Mouse (Mus musculus): ENCODE measurements around the gene Dctd. TPM values are rescaled to one million over a fixed set of nuclear protein-coding genes. Genes with fewer than 3 reads are reported as not detected.

The Dctd gene
- polyA plus RNA-seq, 1 experiment, result 2.7 TPM

DNA sequence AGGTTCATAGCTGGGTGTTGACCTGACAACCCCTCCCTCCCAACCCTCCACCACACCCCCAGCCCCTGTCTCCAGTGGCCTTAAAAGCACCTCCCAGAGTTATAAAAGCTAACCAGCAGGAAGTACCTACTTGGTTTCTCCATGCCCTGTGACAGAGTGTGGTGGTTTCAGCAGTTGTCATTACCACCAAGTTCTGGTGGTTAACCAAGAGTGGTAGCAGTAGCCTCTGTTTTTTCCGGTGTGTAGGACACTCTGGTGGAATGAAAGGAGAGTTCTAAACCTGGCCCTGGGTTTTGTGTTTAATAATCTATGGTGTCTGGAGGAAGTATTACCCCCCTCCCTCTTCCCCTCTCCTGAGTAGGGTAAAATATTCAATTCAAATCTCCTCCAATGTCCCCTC, 24.1 kb downstream of the Dctd start:
- no peak overlapping the region for H3K27ac ChIP-seq (ENCODE audit: control insufficient read depth, insufficient read depth, low read depth, low read length)
- TF ChIP-seq CTCF (IDR thresholded peaks at IDR 0.05; ENCODE audit: control insufficient read depth, insufficient read depth, insufficient replicate concordance, low read depth, low read length) (no peak), POLR2A (IDR thresholded peaks at IDR 0.05; ENCODE audit: control insufficient read depth, low read depth, low read length) (no peak)
- H3K36me3 ChIP-seq (ENCODE audit: control insufficient read depth, insufficient read depth, low read length), result no peaks in the 10 kb centered on the region
- no peaks in the 10 kb centered on the region for H3K4me1 ChIP-seq (ENCODE audit: control insufficient read depth, insufficient read depth, low read length)
- no peaks in the 10 kb centered on the region for H3K27me3 ChIP-seq (ENCODE audit: control insufficient read depth, insufficient read depth, low read length)
- no peak overlapping the region for H3K4me3 ChIP-seq (ENCODE audit: control insufficient read depth, low read depth, low read length)

DNA sequence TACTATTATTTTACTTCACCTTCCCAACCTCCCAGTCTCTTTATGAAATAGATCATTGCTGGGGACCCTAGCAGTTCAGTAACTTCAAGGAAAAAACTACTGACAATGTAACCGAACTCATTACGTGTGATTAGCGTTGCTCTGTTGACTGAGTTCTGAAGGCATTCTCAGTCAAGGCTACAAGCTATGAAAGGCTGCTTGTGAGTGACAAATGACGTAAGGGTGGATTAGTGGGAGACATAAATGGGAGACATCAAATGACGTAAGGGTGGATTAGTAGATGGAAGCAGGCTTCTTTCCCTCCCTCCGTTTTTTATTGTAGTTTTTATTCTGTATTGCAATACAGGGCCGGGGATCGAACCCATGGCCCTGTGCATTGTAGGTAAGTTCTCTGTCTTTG, 26.0 kb downstream of the Dctd start:
- no peak overlapping the region for H3K4me3 ChIP-seq (ENCODE audit: control insufficient read depth, low read depth, low read length)
- H3K27me3 ChIP-seq (ENCODE audit: control insufficient read depth, insufficient read depth, low read length), result no peaks in the 10 kb centered on the region
- H3K4me1 ChIP-seq (ENCODE audit: control insufficient read depth, insufficient read depth, low read length), result no peaks in the 10 kb centered on the region
- TF ChIP-seq CTCF (IDR thresholded peaks at IDR 0.05; ENCODE audit: control insufficient read depth, insufficient read depth, insufficient replicate concordance, low read depth, low read length), result no peak
- TF ChIP-seq POLR2A (IDR thresholded peaks at IDR 0.05; ENCODE audit: control insufficient read depth, low read depth, low read length), result no peak
- H3K36me3 ChIP-seq (ENCODE audit: control insufficient read depth, insufficient read depth, low read length), result no peaks in the 10 kb centered on the region
- no peak overlapping the region for H3K27ac ChIP-seq (ENCODE audit: control insufficient read depth, insufficient read depth, low read depth, low read length)

DNA sequence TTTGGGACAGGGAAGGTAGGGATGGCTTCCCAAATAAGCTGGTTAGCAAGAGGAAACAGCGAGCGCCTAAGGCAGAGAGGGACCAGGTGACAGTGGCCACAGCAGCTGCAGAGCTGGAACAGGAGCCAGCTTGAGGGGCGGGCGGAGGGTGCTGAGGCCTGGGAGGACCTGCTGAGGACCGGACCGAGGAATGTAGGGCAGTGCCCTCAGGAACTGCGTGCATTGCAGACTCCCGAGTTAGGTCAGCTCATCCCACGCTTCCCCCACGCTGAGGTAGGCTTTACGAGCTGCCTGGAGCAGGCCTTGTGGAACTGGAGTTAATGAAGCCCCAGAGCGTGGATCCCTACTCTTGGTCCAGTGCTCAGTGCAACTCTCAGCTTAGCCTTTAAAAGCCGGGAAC, 28.1 kb downstream of the Dctd start:
- Histone ChIP-seq H3K4me1 (ENCODE audit: control insufficient read depth, insufficient read depth, low read length) (no peaks in the 10 kb centered on the region), H3K36me3 (ENCODE audit: control insufficient read depth, insufficient read depth, low read length) (no peaks in the 10 kb centered on the region), H3K4me3 (ENCODE audit: control insufficient read depth, low read depth, low read length) (no peak overlapping the region), H3K27me3 (ENCODE audit: control insufficient read depth, insufficient read depth, low read length) (no peaks in the 10 kb centered on the region), H3K27ac (ENCODE audit: control insufficient read depth, insufficient read depth, low read depth, low read length) (no peak overlapping the region)
- TF ChIP-seq CTCF (IDR thresholded peaks at IDR 0.05; ENCODE audit: control insufficient read depth, insufficient read depth, insufficient replicate concordance, low read depth, low read length), result no peak
- no peak for TF ChIP-seq POLR2A (IDR thresholded peaks at IDR 0.05; ENCODE audit: control insufficient read depth, low read depth, low read length)

DNA sequence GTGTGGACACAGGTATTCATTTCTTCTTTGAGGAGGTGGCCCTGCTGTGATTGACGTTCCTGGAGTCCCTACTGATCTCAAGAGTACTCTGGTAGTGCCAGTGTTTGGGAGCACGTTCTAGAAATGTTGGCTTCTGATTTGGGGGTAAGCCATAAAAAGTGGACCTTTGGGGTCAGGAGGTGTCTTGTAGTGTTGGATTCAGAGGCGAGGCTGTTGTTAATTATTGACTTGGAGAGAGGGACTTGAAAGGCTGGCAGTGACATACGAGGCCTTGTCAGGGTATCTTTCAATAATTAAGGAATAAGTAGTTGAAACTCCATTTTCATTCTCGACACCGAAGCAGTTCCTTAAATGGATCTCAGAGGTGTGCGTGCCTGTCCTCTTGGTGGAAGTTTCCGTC, 31.4 kb downstream of the Dctd start:
- H3K27me3 ChIP-seq (ENCODE audit: control insufficient read depth, insufficient read depth, low read length), result no peaks in the 10 kb centered on the region
- no peak overlapping the region for H3K4me3 ChIP-seq (ENCODE audit: control insufficient read depth, low read depth, low read length)
- no peaks in the 10 kb centered on the region; the same call in 1 of the 2 replicates for H3K4me1 ChIP-seq (ENCODE audit: control insufficient read depth, insufficient read depth, low read length)
- H3K36me3 ChIP-seq (ENCODE audit: control insufficient read depth, insufficient read depth, low read length), result no peaks in the 10 kb centered on the region
- TF ChIP-seq POLR2A (IDR thresholded peaks at IDR 0.05; ENCODE audit: control insufficient read depth, low read depth, low read length) (no peak), CTCF (IDR thresholded peaks at IDR 0.05; ENCODE audit: control insufficient read depth, insufficient read depth, insufficient replicate concordance, low read depth, low read length) (no peak)
- H3K27ac ChIP-seq (ENCODE audit: control insufficient read depth, insufficient read depth, low read depth, low read length), result no peak overlapping the region

DNA sequence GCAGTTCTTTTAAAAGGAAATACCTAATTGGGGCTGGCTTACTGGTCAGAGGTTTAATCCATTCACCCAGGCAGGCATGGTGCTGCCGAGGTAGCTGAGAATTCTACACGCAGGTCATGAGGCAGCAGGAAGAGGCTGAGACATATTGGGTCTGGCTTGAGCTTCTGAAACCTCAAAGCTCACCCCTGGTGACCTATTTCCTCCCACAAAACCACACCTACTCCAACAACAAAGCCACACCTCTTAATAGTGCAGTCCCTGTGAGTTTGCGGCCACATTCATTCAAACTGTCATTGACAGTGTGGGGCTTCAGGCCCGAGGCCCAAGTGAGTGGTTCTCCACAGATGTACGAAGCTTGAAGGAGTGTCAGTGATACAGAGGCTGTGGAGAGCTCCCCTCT, 34.4 kb downstream of the Dctd start:
- no peaks in the 10 kb centered on the region; the same call in 1 of the 2 replicates for H3K4me1 ChIP-seq (ENCODE audit: control insufficient read depth, insufficient read depth, low read length)
- TF ChIP-seq CTCF (IDR thresholded peaks at IDR 0.05; ENCODE audit: control insufficient read depth, insufficient read depth, insufficient replicate concordance, low read depth, low read length) (no peak), POLR2A (IDR thresholded peaks at IDR 0.05; ENCODE audit: control insufficient read depth, low read depth, low read length) (no peak)
- H3K4me3 ChIP-seq (ENCODE audit: control insufficient read depth, low read depth, low read length), result no peak overlapping the region
- no peaks in the 10 kb centered on the region for H3K27me3 ChIP-seq (ENCODE audit: control insufficient read depth, insufficient read depth, low read length)
- H3K36me3 ChIP-seq (ENCODE audit: control insufficient read depth, insufficient read depth, low read length), result no peaks in the 10 kb centered on the region
- no peak overlapping the region for H3K27ac ChIP-seq (ENCODE audit: control insufficient read depth, insufficient read depth, low read depth, low read length)

DNA sequence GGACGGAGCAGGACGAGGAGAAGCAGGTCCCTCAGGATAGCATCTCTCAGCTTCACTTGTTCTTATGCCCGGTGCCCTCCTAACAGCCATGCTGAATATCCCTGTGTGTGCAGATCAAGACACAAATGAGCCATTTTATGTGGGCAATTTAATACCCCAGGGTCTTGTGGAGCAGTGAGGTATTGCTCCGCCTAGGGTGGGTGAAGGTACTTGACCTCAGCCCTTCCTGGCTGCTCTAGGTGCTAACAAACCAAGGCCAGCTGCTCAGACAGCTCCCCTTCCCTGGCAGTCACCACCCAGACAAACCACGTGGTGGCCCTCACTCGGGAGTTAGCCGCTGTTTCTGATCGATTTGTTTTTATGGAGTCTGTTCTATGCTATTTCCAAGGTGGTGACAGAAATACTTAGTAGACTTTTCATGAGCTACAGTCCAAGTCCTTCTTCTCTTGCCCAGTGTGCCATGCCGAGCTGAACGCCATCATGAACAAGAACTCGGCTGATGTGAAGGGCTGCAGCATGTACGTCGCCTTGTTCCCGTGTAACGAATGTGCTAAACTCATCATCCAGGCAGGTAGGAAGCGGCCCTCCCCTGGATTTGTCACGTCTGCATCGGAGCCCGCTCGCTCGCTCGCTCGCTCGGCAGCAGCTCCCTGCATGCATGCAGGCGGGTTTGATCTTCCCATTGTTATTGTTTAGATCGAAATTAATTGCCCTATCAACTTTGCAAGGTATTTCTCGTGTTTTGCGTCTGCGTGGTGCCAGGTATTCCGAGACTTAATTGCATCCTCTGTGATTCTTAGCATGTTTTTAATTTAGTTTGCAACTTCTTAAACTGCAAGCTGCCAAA, 38.1 kb downstream of the Dctd start:
- H3K27ac ChIP-seq (ENCODE audit: control insufficient read depth, insufficient read depth, low read depth, low read length), result no peak overlapping the region
- no peaks in the 10 kb centered on the region for H3K36me3 ChIP-seq (ENCODE audit: control insufficient read depth, insufficient read depth, low read length)
- no peaks in the 10 kb centered on the region for H3K27me3 ChIP-seq (ENCODE audit: control insufficient read depth, insufficient read depth, low read length)
- no peaks in the 10 kb centered on the region; the same call in 1 of the 2 replicates for H3K4me1 ChIP-seq (ENCODE audit: control insufficient read depth, insufficient read depth, low read length)
- no peak overlapping the region for H3K4me3 ChIP-seq (ENCODE audit: control insufficient read depth, low read depth, low read length)
- no peak for TF ChIP-seq POLR2A (IDR thresholded peaks at IDR 0.05; ENCODE audit: control insufficient read depth, low read depth, low read length)
- no peak for TF ChIP-seq CTCF (IDR thresholded peaks at IDR 0.05; ENCODE audit: control insufficient read depth, insufficient read depth, insufficient replicate concordance, low read depth, low read length)

DNA sequence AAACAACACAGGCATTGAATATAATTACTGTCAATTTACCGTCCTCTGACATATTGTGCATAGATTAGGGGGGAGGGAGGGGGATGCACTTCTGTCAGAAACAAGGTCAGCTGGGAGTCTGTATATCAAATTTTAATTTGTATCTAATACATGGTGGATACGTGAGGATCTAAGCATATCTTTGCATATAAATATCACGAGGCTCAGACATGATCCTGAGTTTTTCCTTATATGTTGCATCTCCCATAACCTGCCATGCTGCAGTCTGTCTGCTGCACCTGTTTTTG, 38.7 kb downstream of the Dctd start:
- Histone ChIP-seq H3K4me1 (ENCODE audit: control insufficient read depth, insufficient read depth, low read length) (no peaks in the 10 kb centered on the region; the same call in 1 of the 2 replicates), H3K27me3 (ENCODE audit: control insufficient read depth, insufficient read depth, low read length) (no peaks in the 10 kb centered on the region), H3K36me3 (ENCODE audit: control insufficient read depth, insufficient read depth, low read length) (no peaks in the 10 kb centered on the region), H3K27ac (ENCODE audit: control insufficient read depth, insufficient read depth, low read depth, low read length) (no peak overlapping the region), H3K4me3 (ENCODE audit: control insufficient read depth, low read depth, low read length) (no peak overlapping the region)
- TF ChIP-seq CTCF (IDR thresholded peaks at IDR 0.05; ENCODE audit: control insufficient read depth, insufficient read depth, insufficient replicate concordance, low read depth, low read length) (no peak), POLR2A (IDR thresholded peaks at IDR 0.05; ENCODE audit: control insufficient read depth, low read depth, low read length) (no peak)
